Mouse (Mus musculus) limb, embryonic 15.5 days (tissue): ENCODE results near the gene Daam1. TPM values are rescaled to one million over a fixed set of nuclear protein-coding genes. Genes with fewer than 3 reads are reported as not detected.

ENCODE experiments used
- polyA plus RNA-seq: library from polyadenylated mRNA; unstranded; fragments of >200 nt; fragmentation: Nextera tagmentation; extraction: Ambion mirVana; gene quantifications from 2 replicates; pipeline ENCODE4 v1.2.1, GENCODE M21; 2015

Daam1 gene
- polyA plus RNA-seq, 1 experiment from 2014 or later, result 10.5 TPM

Other genes with a start within 250 kb of the Daam1 start
- gene Gpr135, start 240.0 kb downstream of the Daam1 start, polyA plus RNA-seq, result 0.76 and 0.87 TPM in 2 replicates